Mouse (Mus musculus) kidney, adult 2 months (tissue): ENCODE data around the gene H2-Eb2.

ENCODE experiments used
- CTCF ChIP-seq: fragments of 200-500 bp; conservative IDR thresholded peaks from 2 replicates; pipeline ENCODE4 v1.5.1; 2011; ENCODE audit warnings: low read depth, mild to moderate bottlenecking, control low read depth, low read length, moderate library complexity, mixed read lengths; ENCODE audit not compliant: insufficient read depth, insufficient read length
- POLR2A ChIP-seq: fragments of 200-500 bp; IDR thresholded peaks from one replicate; pipeline ENCODE4 v1.6.1; 2011; ENCODE audit warnings: low read depth, low read length, control low read depth

DNA sequence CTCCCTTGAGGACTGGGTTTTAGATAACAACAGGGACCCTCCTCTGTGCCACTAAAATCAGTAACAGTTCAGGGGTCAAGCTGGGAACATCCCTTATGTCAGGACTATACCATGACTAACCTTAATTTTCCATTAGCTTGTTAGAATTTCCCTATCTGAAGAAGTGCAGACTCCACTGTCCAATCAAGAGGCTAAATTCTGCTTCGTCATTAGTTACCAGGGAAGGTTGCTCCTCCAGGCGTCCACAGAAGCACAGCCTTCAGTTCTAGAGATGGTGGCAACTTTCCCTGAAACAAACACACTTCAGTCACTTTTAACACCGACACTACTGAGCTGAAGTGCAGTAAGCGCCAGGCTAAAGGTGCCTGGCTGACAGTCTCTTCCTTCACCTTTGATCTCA, 20.7 kb upstream of the H2-Eb2 start:
- TF ChIP-seq POLR2A (no peak), CTCF (no peak)
